Mouse (Mus musculus): ENCODE measurements around the gene E030018B13Rik. TPM values are rescaled to one million over a fixed set of nuclear protein-coding genes. Genes with fewer than 3 reads are reported as not detected.
A peak's percentile ranks its signal among the peaks of the same experiment; 100 is the strongest.

E030018B13Rik gene
- polyA plus RNA-seq, 1 experiment from 2014 or later, result not detected

DNA sequence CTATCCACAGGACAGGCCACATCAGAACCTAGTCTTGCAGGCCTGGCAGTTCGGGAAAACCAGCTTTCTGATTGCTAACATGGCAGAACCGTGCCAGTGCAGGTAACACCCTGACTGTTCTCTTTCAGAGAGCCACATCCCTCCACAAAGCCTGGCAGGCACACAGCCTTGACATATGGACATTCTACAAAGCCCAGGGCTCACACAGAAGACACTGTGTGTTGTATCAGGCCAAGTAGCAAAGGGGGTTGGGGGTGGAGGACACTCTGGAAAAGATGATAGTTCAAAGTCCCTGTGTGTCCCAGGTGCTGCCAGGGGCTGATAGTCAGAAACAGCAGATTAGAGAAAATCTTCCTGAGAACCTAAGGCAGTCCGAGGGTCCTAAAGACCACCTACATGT, 9.8 kb downstream of the E030018B13Rik start:
- Histone ChIP-seq H3K9ac (ENCODE audit: low read length) (no peak overlapping the region), H3K36me3 (ENCODE audit: control insufficient read depth, insufficient read depth, low read length) (no peaks in the 10 kb centered on the region), H3K4me1 (replicated peaks; ENCODE audit: control insufficient read depth, insufficient read depth, low read length) (peaks cover 6% of the 10 kb centered on the region; the same call in 1 of the 2 replicates), H3K27ac (ENCODE audit: low read depth, low read length) (no peak overlapping the region), H3K4me2 (ENCODE audit: low read depth, low read length, severe bottlenecking) (no peak overlapping the region), H3K9me3 (ENCODE audit: control insufficient read depth, low read length) (no peaks in the 10 kb centered on the region), H3K4me3 (ENCODE audit: low read depth, low read length) (no peak overlapping the region), H3K27me3 (ENCODE audit: control insufficient read depth, insufficient read depth, low read length) (no peaks in the 10 kb centered on the region)
- 77% methylated on average over 3 of the region's 3 CpGs for WGBS
- DNase-seq (ENCODE audit: low spot score), result no peak
- no peak for ATAC-seq (replicated peaks; ENCODE audit: low FRiP score)

DNA sequence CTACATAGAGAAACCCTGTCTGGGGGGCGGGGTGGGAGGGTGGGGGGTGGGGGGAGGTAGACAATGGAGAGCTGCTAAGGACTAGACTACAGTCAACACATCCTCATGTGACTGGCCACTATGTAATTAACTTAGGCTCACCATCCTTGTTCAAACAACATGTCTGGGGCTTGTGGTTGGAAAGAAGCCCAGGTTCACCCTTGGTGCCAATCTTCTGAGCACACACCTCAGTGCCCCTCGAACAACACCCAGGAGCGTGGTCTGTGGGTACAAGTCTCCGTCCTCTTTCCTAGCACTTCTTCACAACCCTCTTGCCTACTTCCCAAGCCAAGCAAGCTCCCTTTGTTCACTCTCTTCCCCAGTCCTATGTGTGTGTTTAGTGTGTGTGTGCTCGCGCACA, 10.5 kb downstream of the E030018B13Rik start:
- ATAC-seq (replicated peaks; ENCODE audit: low FRiP score) (no peak), DNase-seq (ENCODE audit: low spot score) (no peak)
- no peak overlapping the region for H3K9ac ChIP-seq (ENCODE audit: low read length)
- no peaks in the 10 kb centered on the region for H3K9me3 ChIP-seq (ENCODE audit: control insufficient read depth, low read length)
- H3K27ac ChIP-seq (ENCODE audit: low read depth, low read length), result no peak overlapping the region
- WGBS, result 91% methylated on average over 6 of the region's 6 CpGs
- no peak overlapping the region for H3K4me3 ChIP-seq (ENCODE audit: low read depth, low read length)
- no peaks in the 10 kb centered on the region for H3K27me3 ChIP-seq (ENCODE audit: control insufficient read depth, insufficient read depth, low read length)
- H3K36me3 ChIP-seq (ENCODE audit: control insufficient read depth, insufficient read depth, low read length), result no peaks in the 10 kb centered on the region
- no peak overlapping the region for H3K4me2 ChIP-seq (ENCODE audit: low read depth, low read length, severe bottlenecking)
- H3K4me1 ChIP-seq (replicated peaks; ENCODE audit: control insufficient read depth, insufficient read depth, low read length), result peaks cover 6% of the 10 kb centered on the region; the same call in 1 of the 2 replicates

DNA sequence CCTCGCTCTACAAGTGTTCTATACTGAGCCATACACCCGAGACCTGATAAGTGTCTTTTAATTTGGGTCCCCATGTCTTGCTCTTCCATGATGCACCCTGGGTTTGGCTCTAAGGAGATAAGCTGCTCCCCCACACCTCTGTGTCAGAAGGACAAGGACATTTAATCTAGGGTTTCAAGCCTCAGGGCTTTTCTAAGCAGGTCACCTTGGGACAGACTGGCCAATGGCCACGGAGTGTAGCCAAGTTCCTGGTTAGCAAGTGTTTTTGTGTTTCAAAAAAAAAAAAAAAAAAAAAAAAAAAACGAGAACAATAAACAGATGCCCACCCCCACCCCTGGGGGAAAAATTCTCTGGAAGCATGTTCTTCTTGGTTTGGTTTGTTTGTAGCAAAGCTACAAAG, 12.4 kb downstream of the E030018B13Rik start:
- DNase-seq (ENCODE audit: low spot score), result no peak

DNA sequence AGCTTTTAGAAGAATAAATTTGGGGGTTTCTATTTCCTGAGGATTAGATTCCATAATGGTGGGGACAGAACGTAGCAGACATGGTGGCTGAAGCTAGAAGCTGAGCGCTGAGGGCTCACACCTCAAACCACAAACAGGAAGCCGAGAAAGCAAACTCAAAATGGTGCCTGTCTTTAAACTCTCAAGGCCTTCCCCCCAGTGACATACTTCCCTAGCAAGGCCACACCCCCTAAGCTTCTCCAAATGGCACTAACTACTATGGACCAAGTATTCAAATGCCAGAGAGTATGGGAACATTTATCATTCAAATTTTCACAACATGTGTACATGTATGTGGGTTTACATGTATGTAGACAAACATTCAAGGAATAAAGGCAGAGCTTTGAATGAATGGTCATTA, 13.5 kb downstream of the E030018B13Rik start:
- WGBS, result 90% methylated on average over 3 of the region's 3 CpGs
- H3K4me1 ChIP-seq (replicated peaks; ENCODE audit: control insufficient read depth, insufficient read depth, low read length), result peaks cover 6% of the 10 kb centered on the region; the same call in 1 of the 2 replicates
- no peak overlapping the region for H3K27ac ChIP-seq (ENCODE audit: low read depth, low read length)
- no peaks in the 10 kb centered on the region for H3K9me3 ChIP-seq (ENCODE audit: control insufficient read depth, low read length)
- ATAC-seq (replicated peaks; ENCODE audit: low FRiP score), result no peak
- no peak for DNase-seq (ENCODE audit: low spot score)
- H3K9ac ChIP-seq (ENCODE audit: low read length), result no peak overlapping the region
- H3K4me3 ChIP-seq (ENCODE audit: low read depth, low read length), result no peak overlapping the region
- no peak overlapping the region for H3K4me2 ChIP-seq (ENCODE audit: low read depth, low read length, severe bottlenecking)
- H3K27me3 ChIP-seq (ENCODE audit: control insufficient read depth, insufficient read depth, low read length), result no peaks in the 10 kb centered on the region
- H3K36me3 ChIP-seq (ENCODE audit: control insufficient read depth, insufficient read depth, low read length), result no peaks in the 10 kb centered on the region

More for the DNA sequence above, 12.4 kb downstream of the E030018B13Rik start:
- no peak for ATAC-seq (replicated peaks; ENCODE audit: low FRiP score)
- no peaks in the 10 kb centered on the region for H3K36me3 ChIP-seq (ENCODE audit: control insufficient read depth, insufficient read depth, low read length)
- H3K4me2 ChIP-seq (ENCODE audit: low read depth, low read length, severe bottlenecking), result no peak overlapping the region
- no peaks in the 10 kb centered on the region for H3K27me3 ChIP-seq (ENCODE audit: control insufficient read depth, insufficient read depth, low read length)
- H3K9me3 ChIP-seq (ENCODE audit: control insufficient read depth, low read length), result no peaks in the 10 kb centered on the region
- 83% methylated on average over 4 of the region's 4 CpGs for WGBS
- no peak overlapping the region for H3K9ac ChIP-seq (ENCODE audit: low read length)
- H3K4me3 ChIP-seq (ENCODE audit: low read depth, low read length), result no peak overlapping the region
- H3K27ac ChIP-seq (ENCODE audit: low read depth, low read length), result no peak overlapping the region
- H3K4me1 ChIP-seq (replicated peaks; ENCODE audit: control insufficient read depth, insufficient read depth, low read length), result peaks cover 6% of the 10 kb centered on the region; the same call in 1 of the 2 replicates

DNA sequence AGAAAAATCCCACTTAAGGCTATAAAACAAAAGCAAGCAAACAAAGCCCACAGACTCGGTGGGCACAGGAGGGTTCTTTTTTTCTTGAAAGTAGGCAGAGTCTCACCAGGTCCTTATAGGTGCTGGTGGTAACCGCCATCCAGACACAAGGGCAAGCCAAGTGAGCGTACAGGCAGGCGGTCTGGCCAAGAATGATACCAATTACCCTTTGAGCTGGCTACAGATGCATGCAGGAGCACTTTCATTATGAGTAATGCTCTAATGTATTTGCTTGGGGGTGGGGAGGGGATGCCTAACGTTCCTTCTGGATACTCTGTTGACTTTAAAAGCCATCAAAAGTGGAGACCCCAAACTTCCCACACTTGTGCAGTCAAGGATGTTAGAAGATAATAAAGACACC, 14.1 kb downstream of the E030018B13Rik start:
- Histone ChIP-seq H3K4me3 (ENCODE audit: low read depth, low read length) (no peak overlapping the region), H3K27me3 (ENCODE audit: control insufficient read depth, insufficient read depth, low read length) (no peaks in the 10 kb centered on the region), H3K4me1 (replicated peaks; ENCODE audit: control insufficient read depth, insufficient read depth, low read length) (peaks cover 9% of the 10 kb centered on the region; the same call in 1 of the 2 replicates), H3K9ac (ENCODE audit: low read length) (no peak overlapping the region), H3K27ac (ENCODE audit: low read depth, low read length) (no peak overlapping the region), H3K9me3 (ENCODE audit: control insufficient read depth, low read length) (no peaks in the 10 kb centered on the region), H3K4me2 (ENCODE audit: low read depth, low read length, severe bottlenecking) (no peak overlapping the region), H3K36me3 (ENCODE audit: control insufficient read depth, insufficient read depth, low read length) (no peaks in the 10 kb centered on the region)
- WGBS, result 90% methylated on average over 5 of the region's 5 CpGs
- no peak for DNase-seq (ENCODE audit: low spot score)
- no peak for ATAC-seq (replicated peaks; ENCODE audit: low FRiP score)

DNA sequence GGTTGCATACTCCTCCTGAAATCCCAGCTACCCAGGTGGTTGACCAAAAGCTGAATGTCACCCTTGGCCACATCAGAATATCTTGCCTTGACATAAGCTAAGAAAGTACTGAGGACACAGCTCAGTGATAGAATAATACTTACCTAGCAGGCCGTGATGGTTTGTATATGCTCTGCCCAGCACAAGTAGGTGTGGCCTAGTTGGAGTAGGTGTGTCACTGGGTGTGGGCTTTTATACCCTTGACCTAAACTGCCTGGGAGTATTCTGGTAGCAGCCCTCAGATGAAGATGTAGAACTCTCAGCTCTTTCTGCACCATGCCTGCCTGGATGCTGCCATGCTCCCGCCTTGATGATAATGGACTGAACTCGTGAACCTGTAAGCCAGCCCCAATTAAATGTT, 15.8 kb downstream of the E030018B13Rik start:
- Histone ChIP-seq H3K27ac (ENCODE audit: low read depth, low read length) (no peak overlapping the region), H3K36me3 (ENCODE audit: control insufficient read depth, insufficient read depth, low read length) (no peaks in the 10 kb centered on the region), H3K27me3 (ENCODE audit: control insufficient read depth, insufficient read depth, low read length) (no peaks in the 10 kb centered on the region), H3K9ac (ENCODE audit: low read length) (no peak overlapping the region), H3K4me2 (ENCODE audit: low read depth, low read length, severe bottlenecking) (no peak overlapping the region), H3K4me1 (replicated peaks; ENCODE audit: control insufficient read depth, insufficient read depth, low read length) (peaks cover 7% of the 10 kb centered on the region; the same call in 1 of the 2 replicates), H3K4me3 (ENCODE audit: low read depth, low read length) (no peak overlapping the region), H3K9me3 (ENCODE audit: control insufficient read depth, low read length) (no peaks in the 10 kb centered on the region)
- no peak for DNase-seq (ENCODE audit: low spot score)
- no peak for ATAC-seq (replicated peaks; ENCODE audit: low FRiP score)
- 90% methylated on average over 3 of the region's 3 CpGs for WGBS

DNA sequence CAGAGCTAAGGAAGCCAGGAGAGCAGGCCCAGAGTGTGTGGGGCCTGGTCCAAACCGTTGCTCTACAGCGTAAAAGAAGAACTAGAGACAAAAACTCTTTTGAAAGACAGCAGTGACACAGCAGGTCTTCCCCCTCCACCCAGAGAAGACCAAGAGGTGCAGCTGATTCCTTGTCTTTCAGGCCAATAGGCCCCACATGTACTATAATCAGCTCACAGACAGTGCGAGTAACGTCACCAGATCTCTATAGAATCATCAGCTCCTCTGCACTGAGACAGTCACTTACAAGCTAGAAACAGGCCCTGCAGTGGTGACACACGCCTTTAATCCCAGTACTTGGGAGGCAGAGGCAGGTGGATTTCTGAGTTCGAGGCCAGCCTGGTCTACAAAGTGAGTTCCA, 17.2 kb downstream of the E030018B13Rik start:
- H3K27ac ChIP-seq (ENCODE audit: low read depth, low read length), result no peak overlapping the region
- H3K9ac ChIP-seq (ENCODE audit: low read length), result no peak overlapping the region
- H3K4me1 ChIP-seq (replicated peaks; ENCODE audit: control insufficient read depth, insufficient read depth, low read length), result peaks cover 7% of the 10 kb centered on the region; the same call in 1 of the 2 replicates
- 84% methylated on average over 6 of the region's 6 CpGs for WGBS
- H3K27me3 ChIP-seq (ENCODE audit: control insufficient read depth, insufficient read depth, low read length), result no peaks in the 10 kb centered on the region
- DNase-seq (ENCODE audit: low spot score) (no peak), ATAC-seq (replicated peaks; ENCODE audit: low FRiP score) (no peak)
- no peaks in the 10 kb centered on the region for H3K36me3 ChIP-seq (ENCODE audit: control insufficient read depth, insufficient read depth, low read length)
- H3K9me3 ChIP-seq (ENCODE audit: control insufficient read depth, low read length), result no peaks in the 10 kb centered on the region
- no peak overlapping the region for H3K4me2 ChIP-seq (ENCODE audit: low read depth, low read length, severe bottlenecking)
- no peak overlapping the region for H3K4me3 ChIP-seq (ENCODE audit: low read depth, low read length)

DNA sequence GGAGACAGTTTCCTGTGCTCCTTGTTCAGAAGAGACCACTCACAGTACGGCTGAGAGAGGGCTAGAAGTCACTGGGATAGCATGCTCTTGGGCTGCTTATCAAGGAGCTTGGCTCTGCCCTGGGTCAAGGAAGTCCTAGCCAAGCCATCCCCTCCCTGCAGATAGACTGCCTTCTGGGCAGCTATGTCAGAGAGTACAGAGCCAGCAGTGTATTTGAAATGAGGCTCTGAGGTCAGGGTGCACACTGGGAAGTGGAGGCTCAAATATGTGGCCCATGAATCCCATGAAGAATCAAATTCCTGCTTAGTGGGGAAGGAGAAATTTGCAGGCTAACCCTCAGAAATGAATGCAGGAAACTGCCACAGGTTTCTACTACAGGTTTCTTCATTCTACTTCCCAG, 17.9 kb downstream of the E030018B13Rik start:
- 46% methylated on average over 1 of the region's 1 CpGs for WGBS

DNA sequence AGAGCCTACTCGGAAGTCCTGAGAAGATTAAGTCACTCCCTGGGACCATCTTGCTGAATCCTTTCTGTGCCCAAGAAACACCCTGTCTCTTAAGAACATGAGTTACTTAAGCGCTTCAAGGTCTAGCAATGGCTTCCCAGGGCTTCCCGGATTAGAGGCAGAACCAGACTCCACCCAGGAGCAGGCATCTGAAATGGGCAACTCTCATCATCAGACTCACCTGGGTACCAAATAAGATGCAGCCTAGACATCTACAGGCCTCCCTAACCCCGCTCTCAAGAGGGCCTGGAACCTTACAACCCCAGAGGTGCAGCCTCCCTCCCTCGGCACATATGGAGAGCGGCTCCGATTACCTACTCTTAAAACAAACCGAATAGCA, 19.1 kb downstream of the E030018B13Rik start:
- Histone ChIP-seq H3K4me1 (replicated peaks; ENCODE audit: control insufficient read depth, insufficient read depth, low read length) (peaks cover 12% of the 10 kb centered on the region), H3K4me3 (ENCODE audit: low read depth, low read length) (peak overlapping the region; percentile 86), H3K27me3 (ENCODE audit: control insufficient read depth, insufficient read depth, low read length) (0 out of 2 replicates have a peak, but pooled peaks cover under 1% of the 10 kb centered on the region), H3K27ac (ENCODE audit: low read depth, low read length) (no peak overlapping the region), H3K9ac (ENCODE audit: low read length) (peak overlapping the region; percentile 90; the same call in 1 of the 2 replicates), H3K4me2 (ENCODE audit: low read depth, low read length, severe bottlenecking) (peak overlapping the region; percentile 88), H3K36me3 (ENCODE audit: control insufficient read depth, insufficient read depth, low read length) (no peaks in the 10 kb centered on the region), H3K9me3 (ENCODE audit: control insufficient read depth, low read length) (no peaks in the 10 kb centered on the region)
- DNase-seq (ENCODE audit: low spot score), result no peak
- no peak for ATAC-seq (replicated peaks; ENCODE audit: low FRiP score)
- 14% methylated on average over 8 of the region's 8 CpGs for WGBS

More for the DNA sequence above, 17.9 kb downstream of the E030018B13Rik start:
- Histone ChIP-seq H3K4me3 (ENCODE audit: low read depth, low read length) (no peak overlapping the region), H3K36me3 (ENCODE audit: control insufficient read depth, insufficient read depth, low read length) (no peaks in the 10 kb centered on the region), H3K27me3 (ENCODE audit: control insufficient read depth, insufficient read depth, low read length) (no peaks in the 10 kb centered on the region), H3K9me3 (ENCODE audit: control insufficient read depth, low read length) (no peaks in the 10 kb centered on the region), H3K4me2 (ENCODE audit: low read depth, low read length, severe bottlenecking) (no peak overlapping the region), H3K9ac (ENCODE audit: low read length) (no peak overlapping the region), H3K4me1 (replicated peaks; ENCODE audit: control insufficient read depth, insufficient read depth, low read length) (peaks cover 7% of the 10 kb centered on the region; the same call in 1 of the 2 replicates), H3K27ac (ENCODE audit: low read depth, low read length) (no peak overlapping the region)
- DNase-seq (ENCODE audit: low spot score) (no peak), ATAC-seq (replicated peaks; ENCODE audit: low FRiP score) (no peak)
